Mouse (Mus musculus): ENCODE measurements at regions not wholly inside any gene's neighbourhood (a gene's known extent, or its start where the extent isn't known, plus 50 kb on each side); places are given as distances from the start of the nearest gene placed in this dataset.

DNA sequence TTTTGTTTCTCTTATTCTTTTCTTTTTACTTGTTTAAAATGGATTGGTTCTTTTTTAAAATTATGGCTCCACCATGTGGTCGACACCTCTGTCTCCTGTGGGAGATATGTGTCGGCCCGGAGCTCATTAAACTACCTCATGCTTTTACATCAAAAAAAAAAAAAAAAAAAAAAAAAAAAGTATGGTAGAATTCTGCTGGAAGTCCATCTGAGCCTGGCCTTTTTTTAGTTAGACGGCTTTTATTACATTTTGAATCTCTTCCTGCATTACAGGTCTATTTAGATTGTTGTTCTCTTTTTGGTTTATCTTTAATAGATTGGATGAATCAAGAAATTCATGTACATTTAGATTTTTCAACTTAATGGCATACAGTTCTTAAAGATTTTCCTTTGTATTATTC, 350.8 kb upstream of the Ascc3 start:
- no peak for DNase-seq

GRCm38 (mm10) chr10:50203587-50203986, 388.9 kb upstream of the Ascc3 start:
- no peak for DNase-seq

DNA sequence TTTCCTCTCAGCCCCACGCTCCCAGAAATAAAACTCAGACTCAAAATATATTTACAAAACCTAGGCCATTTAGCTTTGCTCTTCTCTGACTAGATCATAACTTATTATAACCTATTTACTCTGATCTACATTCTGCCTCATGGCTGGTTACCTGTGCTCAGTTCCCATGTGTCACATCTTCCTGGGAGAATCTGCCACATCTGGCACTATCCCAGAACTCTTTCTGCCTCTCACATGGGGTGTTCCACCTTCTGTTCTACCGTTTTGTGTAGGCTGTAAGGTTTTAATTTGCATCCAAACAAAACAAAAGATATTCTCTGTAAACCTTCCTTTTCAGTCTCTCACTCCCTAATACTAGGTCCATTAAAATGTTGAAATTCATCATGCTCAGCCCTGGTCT, 390.8 kb upstream of the Ascc3 start:
- DNase-seq: no peak

DNA sequence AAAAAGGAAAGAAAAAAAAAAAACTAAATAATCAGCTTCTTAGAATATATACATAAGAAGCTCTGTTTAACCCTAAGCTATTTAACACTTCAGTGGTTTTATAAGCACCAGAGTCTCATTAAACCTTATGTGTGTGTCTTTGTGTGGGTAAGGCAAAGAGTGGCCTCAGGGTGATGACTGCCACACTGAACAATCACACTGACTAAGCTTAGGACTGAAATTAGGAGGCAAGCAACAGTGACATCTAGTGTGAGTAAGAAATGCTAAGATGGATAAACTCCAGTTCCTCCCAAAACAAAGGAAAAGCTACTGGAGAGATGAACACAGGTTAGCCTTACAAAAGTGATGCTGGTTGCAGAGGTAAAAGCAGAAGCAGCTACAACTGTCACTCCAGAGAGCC, 392.6 kb upstream of the Ascc3 start:
- no peak for DNase-seq

- no peak for DNase-seq
These were observed 394.5 kb upstream of the Ascc3 start for GRCm38 (mm10) chr10:50197897-50198538.

GRCm38 (mm10) chr10:50190276-50190675, 401.7 kb upstream of the Grik2 start:
- no peak for DNase-seq

DNA sequence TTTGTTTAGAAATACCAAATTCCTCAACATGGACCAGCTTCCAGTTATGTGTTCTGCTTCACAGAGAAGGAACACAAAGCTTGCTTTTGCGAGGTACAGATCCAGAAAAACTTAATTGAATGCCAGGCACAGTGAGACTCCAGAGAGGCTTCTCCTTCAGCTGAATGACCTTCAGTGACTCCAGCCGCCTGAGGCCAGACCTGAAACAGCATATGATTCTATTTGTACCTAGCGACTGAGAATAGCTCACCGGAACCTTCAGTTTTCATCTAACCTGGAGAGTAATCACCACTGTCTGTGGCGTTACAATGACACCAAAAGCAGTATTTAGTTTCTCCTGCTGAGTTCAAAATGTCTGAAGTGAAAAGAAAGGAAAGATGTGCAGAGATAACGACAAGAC, 380.6 kb upstream of the Grik2 start:
- DNase-seq: no peak

DNA sequence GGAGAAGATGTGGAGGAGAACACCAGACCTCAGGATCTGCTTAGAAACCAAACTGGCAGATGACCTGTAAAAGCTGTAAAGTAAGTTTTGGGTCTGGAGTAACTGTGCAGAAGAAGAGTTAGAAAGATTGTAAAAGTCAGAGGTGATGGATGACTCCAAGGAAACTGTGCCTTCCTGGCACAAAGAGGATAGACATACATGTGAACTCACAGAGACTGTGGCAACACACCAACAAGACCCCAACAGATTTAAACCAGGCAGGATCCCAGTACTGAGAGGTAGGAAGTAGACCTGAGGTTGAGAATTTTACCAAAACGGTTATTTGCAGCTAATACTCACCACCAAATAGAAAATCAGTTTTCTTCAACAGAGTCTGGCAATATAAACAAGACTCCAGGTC, 349.8 kb upstream of the Grik2 start:
- no peak for DNase-seq

- peak; percentile 6 for DNase-seq
These were observed 349.2 kb upstream of the Grik2 start for GRCm38 (mm10) chr10:50137783-50138182.

- no peak for DNase-seq
These were observed 347.6 kb upstream of the Grik2 start for GRCm38 (mm10) chr10:50136165-50136564.

- no peak for DNase-seq
These were observed 346.9 kb upstream of the Grik2 start for GRCm38 (mm10) chr10:50135499-50135898.
